Mouse (Mus musculus) CH12.LX (cell line): ENCODE results near the gene Gm21973. TPM values are rescaled to one million over a fixed set of nuclear protein-coding genes. Genes with fewer than 3 reads are reported as not detected.

Source experiments
- DNase-seq: peaks from one replicate; pipeline ENCODE4 v3.0.0-alpha.2; 2013; ENCODE audit errors: extremely low read depth
- H3K27ac ChIP-seq: 2 replicates; pipeline ENCODE4 v1.5.1; 2012; ENCODE audit warnings: low read depth, mild to moderate bottlenecking, control low read depth, moderate library complexity; ENCODE audit not compliant: insufficient read depth
- H3K27me3 ChIP-seq: replicated peaks from 2 replicates; pipeline ENCODE3; 2012; ENCODE audit warnings: inconsistent platforms
- H3K36me3 ChIP-seq, 2 experiments: replicated peaks in 1 of 2; 2 replicates each; pipeline versions ENCODE3 to v1.6.1; 2012; ENCODE audit warnings: inconsistent platforms in 1 of 2, low read length in 1 of 2, mild to moderate bottlenecking in 1 of 2, mixed read lengths in 1 of 2, moderate library complexity in 1 of 2; ENCODE audit not compliant: control insufficient read depth in 1 of 2, insufficient read depth in 1 of 2
- H3K4me1 ChIP-seq, 2 experiments: 2 replicates each; pipeline ENCODE4 v1.6.1; 2012; ENCODE audit warnings: inconsistent platforms in 1 of 2, moderate library complexity in 1 of 2; ENCODE audit not compliant: insufficient read depth in 2 of 2, control insufficient read depth in 1 of 2
- H3K4me2 ChIP-seq: 2 replicates; pipeline ENCODE4 v1.6.1; 2012; ENCODE audit warnings: low read depth, mild to moderate bottlenecking, control low read depth; ENCODE audit not compliant: poor library complexity, insufficient read depth, severe bottlenecking
- H3K4me3 ChIP-seq, 3 experiments: fragments of 150-350 bp in 1 of 3; sonication (generic) in 1 of 3; replicated peaks in 1 of 3; 2 replicates each; pipeline versions ENCODE3 to v1.5.1; 2011 to 2012; ENCODE audit warnings: low read depth in 2 of 3, low read length in 2 of 3, mild to moderate bottlenecking in 2 of 3, moderate library complexity in 2 of 3, control low read depth in 1 of 3, improper control_type of control experiment in 1 of 3, inconsistent platforms in 1 of 3, mixed read lengths in 1 of 3; ENCODE audit not compliant: poor library complexity in 1 of 3
- H3K79me2 ChIP-seq: replicated peaks from 2 replicates; pipeline ENCODE4 v1.6.1; 2012; ENCODE audit warnings: mild to moderate bottlenecking, moderate library complexity; ENCODE audit not compliant: control insufficient read depth, poor library complexity, insufficient read depth, severe bottlenecking; ENCODE audit errors: extremely low read depth
- H3K9ac ChIP-seq: 2 replicates; pipeline ENCODE4 v1.6.1; 2012; ENCODE audit warnings: low read depth, mild to moderate bottlenecking, control low read depth, moderate library complexity; ENCODE audit not compliant: insufficient read depth
- H3K9me3 ChIP-seq: replicated peaks from 2 replicates; pipeline ENCODE3; 2012; ENCODE audit warnings: low read length, inconsistent platforms, mixed read lengths
- CHD1 ChIP-seq: IDR thresholded peaks from 2 replicates; pipeline ENCODE4 v1.6.1; 2012; ENCODE audit warnings: low read depth, low read length, improper control_type of control experiment, inconsistent platforms
- CHD2 ChIP-seq: IDR thresholded peaks from 2 replicates; pipeline ENCODE4 v1.6.1; 2011; ENCODE audit warnings: low read length, improper control_type of control experiment
- CTCF ChIP-seq, 2 experiments: IDR thresholded peaks in 1 of 2; conservative IDR thresholded peaks in 1 of 2; 2 replicates each; pipeline ENCODE4 v1.5.1; 2011 to 2012; ENCODE audit warnings: low read depth in 2 of 2, low read length in 2 of 2, improper control_type of control experiment in 1 of 2, inconsistent platforms in 1 of 2, mild to moderate bottlenecking in 1 of 2, moderate library complexity in 1 of 2
- E2F4 ChIP-seq: IDR thresholded peaks from 2 replicates; pipeline ENCODE4 v1.6.1; 2011; ENCODE audit warnings: low read depth, low read length, improper control_type of control experiment; ENCODE audit not compliant: insufficient replicate concordance
- ELF1 ChIP-seq: IDR thresholded peaks from 2 replicates; pipeline ENCODE4 v1.6.1; 2014; ENCODE audit warnings: low read depth, mild to moderate bottlenecking, inconsistent platforms, low read length, improper control_type of control experiment
- EP300 ChIP-seq: IDR thresholded peaks from 2 replicates; pipeline ENCODE4 v1.6.1; 2011; ENCODE audit warnings: low read length, improper control_type of control experiment
- GABPA ChIP-seq: IDR thresholded peaks from 2 replicates; pipeline ENCODE4 v1.6.1; 2012; ENCODE audit warnings: low read depth, low read length, improper control_type of control experiment, inconsistent platforms; ENCODE audit not compliant: insufficient replicate concordance
- IRF4 ChIP-seq: IDR thresholded peaks from 2 replicates; pipeline ENCODE4 v1.6.1; 2014; ENCODE audit warnings: low read depth, mild to moderate bottlenecking, inconsistent platforms, low read length, improper control_type of control experiment
- JUN ChIP-seq: IDR thresholded peaks from 2 replicates; pipeline ENCODE4 v1.6.1; 2011; ENCODE audit warnings: low read depth, mild to moderate bottlenecking, low read length, improper control_type of control experiment, moderate library complexity; ENCODE audit not compliant: insufficient read depth
- JUND ChIP-seq: conservative IDR thresholded peaks from 2 replicates; pipeline ENCODE4 v1.6.1; 2011; ENCODE audit warnings: low read depth, low read length, improper control_type of control experiment
- KAT2A ChIP-seq: IDR thresholded peaks from 2 replicates; pipeline ENCODE4 v1.6.1; 2012; ENCODE audit warnings: low read length, improper control_type of control experiment, inconsistent platforms; ENCODE audit not compliant: insufficient replicate concordance
- MAFK ChIP-seq: IDR thresholded peaks from 2 replicates; pipeline ENCODE4 v1.6.1; 2011; ENCODE audit warnings: low read length, improper control_type of control experiment; ENCODE audit not compliant: insufficient replicate concordance
- MAX ChIP-seq: IDR thresholded peaks from 2 replicates; pipeline ENCODE4 v1.6.1; 2011; ENCODE audit warnings: low read length, improper control_type of control experiment
- MAZ ChIP-seq: IDR thresholded peaks from 2 replicates; pipeline ENCODE4 v1.6.1; 2012; ENCODE audit warnings: low read depth, mild to moderate bottlenecking, inconsistent platforms, low read length, improper control_type of control experiment, moderate library complexity
- MEF2A ChIP-seq: IDR thresholded peaks from 2 replicates; pipeline ENCODE4 v1.6.1; 2014; ENCODE audit warnings: low read depth, mild to moderate bottlenecking, inconsistent platforms, low read length, improper control_type of control experiment, borderline replicate concordance
- NELFE ChIP-seq: IDR thresholded peaks from 2 replicates; pipeline ENCODE4 v1.6.1; 2011; ENCODE audit warnings: low read depth, low read length, improper control_type of control experiment
- NRF1 ChIP-seq: IDR thresholded peaks from 2 replicates; pipeline ENCODE4 v1.6.1; 2014; ENCODE audit warnings: low read depth, mild to moderate bottlenecking, inconsistent platforms, low read length, improper control_type of control experiment, moderate library complexity
- PAX5 ChIP-seq: IDR thresholded peaks from 2 replicates; pipeline ENCODE4 v1.6.1; 2012; ENCODE audit warnings: low read length, inconsistent platforms, mixed read lengths
- POLR2AphosphoS2 ChIP-seq: IDR thresholded peaks from 2 replicates; pipeline ENCODE4 v1.6.1; 2011; ENCODE audit warnings: low read depth, low read length, improper control_type of control experiment
- RAD21 ChIP-seq: IDR thresholded peaks from 2 replicates; pipeline ENCODE4 v1.6.1; 2011; ENCODE audit warnings: low read depth, mild to moderate bottlenecking, low read length, improper control_type of control experiment, moderate library complexity
- RCOR1 ChIP-seq: conservative IDR thresholded peaks from 2 replicates; pipeline ENCODE4 v1.6.1; 2012; ENCODE audit warnings: low read depth, mild to moderate bottlenecking, inconsistent platforms, low read length, improper control_type of control experiment
- SIN3A ChIP-seq: IDR thresholded peaks from 2 replicates; pipeline ENCODE4 v1.6.1; 2012; ENCODE audit warnings: low read length, improper control_type of control experiment, inconsistent platforms
- SMC3 ChIP-seq: IDR thresholded peaks from 2 replicates; pipeline ENCODE4 v1.6.1; 2011; ENCODE audit warnings: low read depth, low read length, improper control_type of control experiment
- TBP ChIP-seq: conservative IDR thresholded peaks from 2 replicates; pipeline ENCODE4 v1.6.1; 2011; ENCODE audit warnings: low read depth, low read length, improper control_type of control experiment
- TCF12 ChIP-seq: IDR thresholded peaks from 2 replicates; pipeline ENCODE4 v1.6.1; 2014; ENCODE audit warnings: low read depth, mild to moderate bottlenecking, inconsistent platforms, low read length, improper control_type of control experiment
- ZC3H11A ChIP-seq: IDR thresholded peaks from 2 replicates; pipeline ENCODE4 v1.6.1; 2012; ENCODE audit warnings: low read depth, mild to moderate bottlenecking, inconsistent platforms, low read length, improper control_type of control experiment
- ZKSCAN1 ChIP-seq: IDR thresholded peaks from 2 replicates; pipeline ENCODE4 v1.6.1; 2012; ENCODE audit warnings: low read depth, inconsistent platforms, low read length, improper control_type of control experiment, borderline replicate concordance
- ZMIZ1 ChIP-seq: IDR thresholded peaks from 2 replicates; pipeline ENCODE4 v1.6.1; 2012; ENCODE audit warnings: low read depth, mild to moderate bottlenecking, inconsistent platforms, low read length, improper control_type of control experiment
- ZNF384 ChIP-seq: IDR thresholded peaks from 2 replicates; pipeline ENCODE4 v1.6.1; 2012; ENCODE audit warnings: low read depth, low read length, improper control_type of control experiment, inconsistent platforms
- dilution Hi-C: fragments of 300-500 bp; cut with MboI; formaldehyde crosslinking; loops from 2 replicates; pipeline ENCODE4 v1.14.3; 2020; ENCODE audit warnings: low sequenced_read_pairs; ENCODE audit not compliant: extremely low pct_unique_long_range_greater_than_20kb, extremely low pct_ligation_motif_present
- in situ Hi-C: fragments of 300-500 bp; cut with MboI; formaldehyde crosslinking; loops from 3 replicates; pipeline ENCODE4 v1.14.3; 2019; ENCODE audit warnings: low sequenced_read_pairs, low pct_ligation_motif_present, low pct_unique_long_range_greater_than_20kb, mixed read lengths
- polyA plus RNA-seq: library from polyadenylated mRNA; unstranded; fragments of >175 nt; gene quantifications from 2 replicates; pipeline ENCODE4 v1.2.1, GENCODE M21; 2012; ENCODE audit warnings: low read depth; ENCODE audit not compliant: insufficient read length
- total RNA-seq, 2 experiments: library from RNA; depleted of rRNA; stranded (reverse); fragments of 300-350 nt in 1 of 2; fragments of >200 nt in 1 of 2; gene quantifications; 2 replicates each; pipeline ENCODE4 v1.2.3; 2012 to 2014

Gene Gm21973
- total and polyA plus RNA-seq, 3 experiments: not detected

- Histone ChIP-seq H3K79me2 (no peaks in the 10 kb centered on the region), H3K9ac (no peak overlapping the region), H3K27me3 (no peaks in the 10 kb centered on the region), H3K36me3 (no peaks in the 10 kb centered on the region), H3K4me2 (no peak overlapping the region), H3K9me3 (no peaks in the 10 kb centered on the region), H3K4me1 (0 out of 4 replicates have a peak, but pooled peaks cover 0 to 4% of the 10 kb centered on the region in 2 experiments), H3K27ac (no peak overlapping the region), H3K4me3 (no peak overlapping the region)
- in situ Hi-C loops: loop anchor here (10.0 kb wide), 1 partner anchor 867 kb away; no protein-coding TSS in a partner anchor
- DNase-seq: no peak
- TF ChIP-seq PAX5 (no peak), ZC3H11A (no peak), E2F4 (no peak), SMC3 (no peak), RCOR1 (no peak), EP300 (no peak), KAT2A (no peak), POLR2AphosphoS2 (no peak), MAZ (no peak)
- dilution Hi-C loops: no loop called here
Observed at GRCm38 (mm10) chr15:10311826-10312225, 13.4 kb upstream of the Gm21973 start.

- Histone ChIP-seq H3K4me3 (no peak overlapping the region), H3K9me3 (no peaks in the 10 kb centered on the region), H3K4me2 (no peak overlapping the region), H3K4me1 (0 out of 4 replicates have a peak, but pooled peaks cover 0 to 1% of the 10 kb centered on the region in 2 experiments), H3K27me3 (no peaks in the 10 kb centered on the region), H3K79me2 (no peaks in the 10 kb centered on the region), H3K27ac (no peak overlapping the region), H3K36me3 (no peaks in the 10 kb centered on the region), H3K9ac (no peak overlapping the region)
- in situ Hi-C loops: loop anchor here (10.0 kb wide), 1 partner anchor 869 kb away; no protein-coding TSS in a partner anchor
- peak; percentile 48 for DNase-seq
- TF ChIP-seq TCF12: no peak
- TF ChIP-seq SMC3: peak; percentile 72
- TF ChIP-seq NELFE: no peak
- TF ChIP-seq ZNF384: no peak
- TF ChIP-seq RCOR1: no peak
- no peak for TF ChIP-seq POLR2AphosphoS2
- no peak for TF ChIP-seq ZMIZ1
- TF ChIP-seq CTCF (conservative IDR thresholded peaks at IDR 0.05 in 1 of 2, IDR thresholded peaks at IDR 0.05 in 1 of 2; ENCODE audit: low read depth in 2 of 2, low read length in 2 of 2): peak; percentile 59 to 79
- no peak for TF ChIP-seq IRF4
- TF ChIP-seq CHD1: no peak
- TF ChIP-seq GABPA: no peak
- TF ChIP-seq MAX: no peak
- peak; percentile 80 for TF ChIP-seq RAD21
- no peak for TF ChIP-seq ZKSCAN1
- no peak for TF ChIP-seq MAZ
- no peak for TF ChIP-seq SIN3A
- TF ChIP-seq MAFK: no peak
- no peak for TF ChIP-seq TBP
- TF ChIP-seq ELF1: no peak
- TF ChIP-seq CHD2: no peak
- no peak for TF ChIP-seq JUND
- no peak for TF ChIP-seq MEF2A
- no peak for TF ChIP-seq NRF1
- no peak for TF ChIP-seq EP300
- no peak for TF ChIP-seq KAT2A
- 0 out of 2 replicates have a peak, but pooled peaks have one; percentile 22 for TF ChIP-seq ZC3H11A
- no peak for TF ChIP-seq JUN
- dilution Hi-C loops: no loop called here
Observed at GRCm38 (mm10) chr15:10313522-10314455, 11.4 kb upstream of the Gm21973 start.
